Mouse (Mus musculus): ENCODE measurements around the gene Megf6. TPM values are rescaled to one million over a fixed set of nuclear protein-coding genes. Genes with fewer than 3 reads are reported as not detected.

Megf6 gene
- total RNA-seq, 1 experiment from 2014 or later: not detected

- no peak for ATAC-seq (replicated peaks; ENCODE audit: low read depth, poor library complexity, severe bottlenecking)
Measured at GRCm38 (mm10) chr4:154310576-154311262, 140.2 kb downstream of the Megf6 start.

DNA sequence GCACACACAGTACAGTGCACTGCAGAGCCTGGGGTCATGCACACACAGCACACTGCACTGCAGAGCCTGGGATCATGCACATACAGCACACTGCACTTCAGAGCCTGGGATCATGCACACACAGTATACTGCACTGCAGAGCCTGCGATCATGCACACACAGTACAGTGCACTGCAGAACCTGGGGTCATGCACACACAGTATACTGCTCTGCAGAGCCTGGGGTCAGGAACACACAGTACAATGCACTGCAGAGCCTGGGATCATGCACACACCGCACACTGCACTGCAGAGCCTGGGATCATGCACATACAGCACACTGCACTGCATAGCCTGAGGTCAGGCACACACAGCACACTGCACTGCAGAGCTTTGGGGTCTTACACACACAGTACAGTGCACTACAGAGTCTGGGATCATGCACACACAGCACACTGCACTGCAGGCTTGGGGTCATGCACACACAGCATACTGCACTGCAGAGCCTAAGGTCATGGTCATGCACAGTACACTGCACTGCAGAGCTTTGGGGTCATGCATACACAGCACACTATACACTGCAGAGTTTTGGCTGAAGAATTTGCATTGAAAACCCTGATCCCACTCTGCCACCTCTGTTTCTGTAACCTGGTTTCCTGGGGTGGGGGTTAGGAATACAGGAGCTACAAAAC lies 141.7 kb downstream of the Megf6 start:
- ATAC-seq (replicated peaks; ENCODE audit: low read depth, poor library complexity, severe bottlenecking): no peak

DNA sequence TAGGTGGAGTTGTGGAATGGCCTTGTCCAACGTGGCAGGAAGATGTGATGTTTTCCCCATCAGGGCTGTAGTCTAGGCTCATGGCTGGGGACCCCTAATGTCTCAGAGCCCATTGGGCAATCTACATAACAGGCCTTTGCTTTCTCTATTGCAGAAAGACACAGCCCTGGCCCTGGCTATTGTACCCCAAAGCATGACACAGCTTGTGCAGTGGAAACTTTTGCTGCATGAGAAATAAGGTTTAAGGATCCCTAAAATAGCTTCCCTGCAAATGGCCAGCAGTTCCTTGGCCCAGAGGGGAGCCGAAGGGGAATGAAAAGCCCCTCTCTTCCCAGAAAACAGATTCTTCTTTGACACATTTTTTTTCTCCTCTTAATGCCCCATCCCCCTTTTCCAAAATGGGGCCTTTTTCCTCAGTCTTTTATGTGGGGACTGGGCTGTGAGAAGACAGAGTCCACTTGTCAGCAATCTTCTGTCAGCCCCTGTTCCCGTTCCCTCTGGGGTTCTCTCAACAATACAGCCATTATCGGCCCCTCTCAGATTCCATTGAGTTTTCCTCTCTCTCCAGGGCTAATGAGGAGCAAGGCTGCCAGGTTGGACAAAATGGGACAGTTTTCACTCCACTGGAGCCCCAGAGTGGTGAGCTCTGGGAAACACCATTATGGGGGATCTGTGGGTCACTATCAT lies 142.5 kb downstream of the Megf6 start:
- no peak for ATAC-seq (replicated peaks; ENCODE audit: low read depth, poor library complexity, severe bottlenecking)

GRCm38 (mm10) chr4:154313622-154313967 lies 143.1 kb downstream of the Megf6 start:
- ATAC-seq (replicated peaks; ENCODE audit: low read depth, poor library complexity, severe bottlenecking): no peak

Other genes with a start within 250 kb of the Megf6 start
- gene A430005L14Rik, start 213.5 kb upstream of the Megf6 start, total RNA-seq (2017): 49.7 and 53.8 TPM in 2 replicates
- 9.7 and 11.6 TPM in 2 replicates for gene Dffb, start 195.6 kb upstream of the Megf6 start, total RNA-seq (2017)
- 7.4 and 25.7 TPM in 2 replicates for gene Cep104, start 195.5 kb upstream of the Megf6 start, total RNA-seq (2017)
- gene Lrrc47, start 159.0 kb upstream of the Megf6 start, total RNA-seq (2017): 42.6 and 77.8 TPM in 2 replicates
- 7.9 and 14.7 TPM in 2 replicates for gene Smim1, start 144.5 kb upstream of the Megf6 start, total RNA-seq (2017)
- gene Ccdc27, start 128.1 kb upstream of the Megf6 start, total RNA-seq (2017): not detected in 2 replicates
- not detected in 2 replicates for gene Trp73, start 30.5 kb upstream of the Megf6 start, total RNA-seq (2017)
- 9.5 and 10.4 TPM in 2 replicates for gene Wrap73, start 28.4 kb upstream of the Megf6 start, total RNA-seq (2017)
- 34.9 and 39.8 TPM in 2 replicates for gene Tprgl, start 10.1 kb upstream of the Megf6 start, total RNA-seq (2017)
- not detected in 2 replicates for gene Arhgef16, start 130.9 kb downstream of the Megf6 start, total RNA-seq (2017)
- not detected in 2 replicates for gene B230104I21Rik, start 165.4 kb downstream of the Megf6 start, total RNA-seq (2017)

Measured in common myeloid progenitor, adult 5-6 weeks (primary cell).